Mouse (Mus musculus) kidney, postnatal 10 days (tissue): ENCODE measurements around the gene Rrm2.
"Not testable (repeated sequence)": the region's sequence is repeated elsewhere in the genome, so short reads cannot be mapped to it uniquely, and the experiment has no call there.

Experiments
- DNase-seq: peaks from one replicate; pipeline ENCODE4 v3.0.0; 2021; ENCODE audit warnings: mixed read lengths

Rrm2 gene

DNA sequence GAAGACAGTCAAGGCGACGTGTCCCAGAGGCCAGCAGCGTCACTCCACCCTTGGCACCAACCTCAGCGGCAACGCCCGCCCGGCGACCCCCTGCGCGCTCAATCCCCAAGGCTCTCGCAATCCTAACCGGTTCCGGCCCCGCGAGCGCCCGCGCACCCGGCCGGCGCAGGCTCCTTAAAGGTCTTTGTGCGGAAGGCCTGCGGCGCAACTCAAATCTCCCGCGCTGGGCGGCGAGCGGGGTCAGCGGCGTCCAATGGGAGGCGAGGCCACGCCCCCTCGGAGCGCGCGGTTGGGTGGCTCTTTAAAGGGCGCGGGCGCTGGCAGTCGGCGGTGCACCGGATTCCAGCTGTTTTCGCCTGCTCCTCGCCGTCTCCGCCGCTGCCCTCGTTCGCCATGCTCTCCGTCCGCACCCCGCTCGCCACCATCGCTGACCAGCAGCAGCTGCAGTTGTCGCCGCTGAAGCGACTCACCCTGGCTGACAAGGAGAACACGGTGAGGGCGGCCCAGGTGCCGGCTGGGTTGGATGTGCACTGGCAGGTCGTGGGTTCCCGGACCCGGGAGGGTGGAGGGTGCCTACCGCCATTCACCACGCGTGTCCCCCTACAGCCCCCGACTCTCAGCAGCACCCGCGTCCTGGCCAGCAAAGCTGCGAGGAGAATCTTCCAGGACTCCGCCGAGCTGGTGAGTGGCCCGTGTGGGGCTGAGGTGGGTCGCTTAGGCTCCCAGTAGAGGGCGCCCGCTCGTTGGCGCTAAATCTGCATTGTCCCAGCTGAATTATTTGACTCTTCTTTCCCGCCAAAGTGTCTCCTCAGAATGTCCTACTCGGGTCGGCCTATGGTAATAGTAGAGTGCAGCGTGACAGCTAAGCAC, at the start of gene Rrm2:
TSS of gene Rrm2 (plus strand) at position 288 of the 870 bp plus-strand sequence.
- peak; percentile 98 for DNase-seq

DNA sequence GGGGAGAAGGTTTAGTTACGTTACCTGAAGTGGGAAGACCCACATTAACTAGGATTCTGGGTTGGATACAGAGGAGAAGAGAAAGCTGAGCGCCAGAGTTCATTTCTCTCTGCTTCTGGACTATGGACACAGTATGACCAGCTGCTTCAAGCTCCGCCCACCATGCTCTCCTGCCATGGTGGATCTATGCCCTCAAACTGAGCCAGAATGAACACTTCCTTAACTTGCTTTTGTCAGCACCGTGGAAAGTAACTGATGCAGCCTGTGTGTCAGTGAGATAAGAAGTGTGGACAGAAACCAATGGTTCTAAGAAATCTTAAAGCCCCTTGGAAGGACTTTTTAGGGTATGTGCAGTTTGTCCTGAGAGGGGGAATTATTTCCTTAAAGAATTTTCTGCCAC, 49.0 kb upstream of the Rrm2 start:
- peak; percentile 55 for DNase-seq

DNA sequence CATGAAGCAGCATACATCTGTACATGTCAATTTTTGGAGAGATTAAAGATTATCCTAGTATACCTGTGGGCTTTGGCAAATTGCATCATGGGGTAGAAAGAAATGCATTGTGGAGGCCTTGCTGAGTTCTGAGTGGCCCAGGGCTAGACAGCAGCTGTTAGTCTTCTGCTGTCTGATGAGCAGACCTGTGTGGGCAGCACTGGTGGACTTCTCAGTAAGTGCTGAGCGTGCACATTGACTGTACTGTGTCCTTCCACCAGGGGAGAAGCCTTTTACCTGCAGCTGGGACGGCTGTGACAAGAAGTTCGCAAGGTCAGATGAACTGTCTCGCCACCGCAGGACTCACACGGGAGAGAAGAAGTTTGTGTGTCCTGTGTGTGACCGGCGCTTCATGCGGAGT, 48.1 kb upstream of the Rrm2 start:
- no peak for DNase-seq

DNA sequence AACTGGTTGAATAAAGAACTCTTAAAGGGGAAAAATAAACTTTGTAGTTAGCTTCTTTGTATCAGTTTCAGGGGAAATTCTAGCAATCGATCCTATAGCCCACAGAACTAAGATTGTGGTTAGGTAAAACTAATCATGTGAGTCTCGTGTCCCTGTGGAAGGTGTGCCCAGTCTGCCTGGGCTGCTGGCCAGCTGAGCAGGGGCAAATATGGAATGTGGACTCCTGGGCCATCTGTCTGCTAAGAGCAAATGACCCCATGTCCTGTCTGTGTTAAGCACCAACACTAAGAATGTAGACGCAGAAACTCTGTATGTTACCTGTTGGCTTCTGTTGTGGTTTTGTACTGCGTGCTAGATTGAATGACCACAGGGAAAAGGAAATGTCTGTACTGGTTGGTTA, 46.9 kb upstream of the Rrm2 start:
- DNase-seq: peak; percentile 68

DNA sequence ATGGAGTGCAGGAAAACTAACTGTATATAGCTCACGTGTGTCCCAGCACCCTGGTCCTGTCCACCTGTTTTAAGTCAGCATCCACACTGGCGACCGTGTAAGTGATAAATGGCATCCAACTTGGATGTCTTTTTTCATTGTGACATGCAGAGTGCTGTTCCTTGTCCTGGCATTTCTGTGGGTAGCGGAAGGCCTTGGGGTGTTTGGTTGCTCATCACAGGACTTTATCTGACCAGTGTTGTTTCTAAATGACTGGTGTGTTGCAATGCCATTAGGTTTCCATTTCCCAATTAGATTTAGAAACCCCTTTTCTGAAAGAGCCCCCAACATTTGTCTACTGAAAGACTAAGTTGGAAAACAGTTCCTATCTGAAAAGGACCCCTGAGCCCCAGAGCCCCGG, 45.9 kb upstream of the Rrm2 start:
- no peak for DNase-seq

DNA sequence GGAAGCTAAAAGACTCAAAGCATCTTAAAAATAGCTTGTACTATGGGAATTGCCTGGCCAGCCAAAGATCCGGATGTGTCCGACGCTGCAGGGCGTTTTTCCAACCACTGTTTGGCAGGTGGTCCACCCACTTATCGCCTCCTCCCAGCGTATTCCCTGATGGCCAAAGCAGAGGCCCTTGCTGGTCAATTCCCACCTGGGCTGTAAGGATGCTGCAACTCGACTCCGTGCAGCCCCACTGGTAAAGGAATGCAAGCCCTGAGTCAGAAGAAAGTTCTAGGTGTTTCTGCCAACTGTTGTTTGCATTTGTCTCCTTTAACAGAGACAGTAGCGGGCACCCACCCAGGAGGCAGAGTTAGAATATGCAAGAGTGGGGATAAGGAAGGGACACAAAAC, 27.9 kb upstream of the Rrm2 start:
- DNase-seq: peak; percentile 46

DNA sequence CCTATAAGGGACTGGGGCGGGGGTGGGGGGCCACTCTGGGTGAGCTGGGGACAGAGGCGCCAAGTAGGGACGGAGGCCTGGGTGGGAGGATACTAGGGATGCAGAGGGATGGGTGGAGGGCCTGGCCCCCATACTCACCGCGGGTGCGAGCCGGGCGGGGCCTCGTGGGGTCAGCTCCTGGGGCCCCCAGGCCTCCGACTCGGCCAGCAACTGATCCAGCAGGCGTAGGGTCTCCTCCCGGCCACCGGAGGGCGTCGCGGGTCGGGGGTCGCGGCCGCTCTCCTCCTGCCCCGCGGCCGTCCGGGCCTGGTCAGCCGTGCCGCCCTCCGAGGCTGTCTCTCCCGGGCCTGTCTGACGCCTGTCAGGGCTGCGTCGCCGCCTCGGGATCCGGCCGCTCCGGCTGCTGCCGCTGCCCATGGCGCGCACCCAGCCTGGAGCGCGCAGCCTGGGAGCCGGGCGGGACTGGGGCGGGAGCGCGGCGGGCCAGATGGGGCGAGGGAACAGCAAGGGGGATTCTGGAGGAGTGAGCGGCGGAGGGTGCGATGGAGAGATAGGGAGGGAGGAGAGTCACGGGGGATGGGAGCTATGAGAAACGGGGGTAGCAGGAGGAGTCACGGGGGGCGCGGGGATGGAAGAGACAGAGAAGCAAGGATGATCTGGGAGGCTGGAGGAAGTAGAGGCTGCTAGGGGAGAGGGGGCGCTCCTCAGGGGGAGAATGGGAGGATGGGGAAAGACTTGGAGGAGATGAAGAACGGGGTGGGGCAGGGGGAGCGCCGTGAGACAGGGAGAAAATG, 27.4 kb upstream of the Rrm2 start:
- peak; percentile 64 for DNase-seq

DNA sequence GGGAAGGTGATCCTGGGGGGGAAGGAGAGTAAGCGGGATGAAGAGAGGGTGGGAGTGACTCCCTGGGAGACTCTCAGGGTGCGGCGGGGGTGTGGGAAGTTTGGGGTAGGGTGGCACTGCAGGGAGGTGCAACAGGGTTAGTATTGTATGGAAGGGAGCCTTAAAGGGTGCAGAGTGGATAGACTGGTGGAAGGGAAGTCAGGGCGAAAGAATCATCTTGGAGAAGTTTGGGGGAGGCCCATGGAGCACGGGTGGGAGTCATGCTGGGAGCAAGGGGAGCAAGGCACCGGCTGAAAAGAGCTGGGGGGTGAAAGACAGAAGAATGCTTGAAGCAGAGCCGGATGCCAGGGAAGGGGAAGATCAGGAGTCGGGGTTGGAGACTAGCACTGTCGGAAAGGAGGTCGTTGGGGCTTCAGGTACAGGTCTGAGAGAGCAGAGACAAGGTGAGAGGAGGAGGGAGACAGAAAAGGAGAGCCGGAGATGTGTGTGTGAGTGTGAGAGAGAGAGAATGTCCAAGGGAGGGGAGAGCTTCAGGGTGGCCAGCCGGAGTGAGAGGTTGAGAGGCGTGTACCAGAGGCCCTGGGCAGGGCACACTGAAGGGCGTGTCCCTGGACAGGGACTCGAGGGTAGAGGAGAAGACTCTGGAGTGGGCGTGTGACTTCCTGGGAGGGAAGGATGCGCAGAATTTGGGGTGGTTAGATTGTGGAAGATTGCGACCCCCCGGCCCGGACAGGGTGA, 26.6 kb upstream of the Rrm2 start, which contains the start of gene Cys1:
TSS of gene Cys1 (minus strand) at position 528 of the 738 bp plus-strand sequence.
- peak; percentile 75 for DNase-seq

DNA sequence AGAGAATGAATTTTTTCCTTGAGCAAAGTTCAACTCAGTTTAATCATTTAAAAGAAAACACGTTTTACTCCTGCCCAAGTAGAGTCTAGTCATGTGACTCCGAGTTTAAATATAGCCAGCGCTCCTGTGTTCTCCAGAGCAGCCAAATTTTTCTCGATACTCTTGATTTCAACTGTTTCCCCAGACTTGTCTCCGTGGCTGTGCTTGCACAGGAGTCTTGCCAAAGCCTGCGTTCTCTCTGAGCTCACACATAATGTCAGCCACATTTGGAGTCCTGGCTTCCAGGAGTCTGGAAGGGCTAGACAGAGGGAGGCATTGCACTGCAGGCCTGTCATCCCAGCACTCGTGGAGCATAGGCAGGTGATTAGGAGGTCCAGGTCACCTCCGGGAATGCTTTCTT, 25.5 kb upstream of the Rrm2 start:
- DNase-seq: peak; percentile 50

DNA sequence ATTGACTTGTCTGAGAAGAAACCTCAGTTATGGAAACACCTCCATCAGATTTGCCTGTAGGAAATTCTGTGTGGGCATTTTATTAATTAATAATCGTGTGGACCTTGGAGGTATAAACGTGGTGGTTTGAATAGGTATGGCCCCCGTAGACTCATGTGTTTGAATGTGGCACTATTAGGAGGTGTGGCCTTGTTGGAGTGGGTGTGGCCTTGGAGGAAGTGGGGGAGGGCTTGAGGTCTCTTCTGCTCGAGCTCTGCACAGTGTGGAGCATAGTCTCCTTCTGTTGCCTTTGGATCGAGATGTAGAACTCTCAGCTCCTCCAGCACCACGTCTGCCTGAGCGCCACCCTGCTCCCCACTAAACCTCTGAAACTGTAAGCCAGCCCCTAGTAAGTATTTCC, 24.6 kb upstream of the Rrm2 start:
- no peak for DNase-seq

DNA sequence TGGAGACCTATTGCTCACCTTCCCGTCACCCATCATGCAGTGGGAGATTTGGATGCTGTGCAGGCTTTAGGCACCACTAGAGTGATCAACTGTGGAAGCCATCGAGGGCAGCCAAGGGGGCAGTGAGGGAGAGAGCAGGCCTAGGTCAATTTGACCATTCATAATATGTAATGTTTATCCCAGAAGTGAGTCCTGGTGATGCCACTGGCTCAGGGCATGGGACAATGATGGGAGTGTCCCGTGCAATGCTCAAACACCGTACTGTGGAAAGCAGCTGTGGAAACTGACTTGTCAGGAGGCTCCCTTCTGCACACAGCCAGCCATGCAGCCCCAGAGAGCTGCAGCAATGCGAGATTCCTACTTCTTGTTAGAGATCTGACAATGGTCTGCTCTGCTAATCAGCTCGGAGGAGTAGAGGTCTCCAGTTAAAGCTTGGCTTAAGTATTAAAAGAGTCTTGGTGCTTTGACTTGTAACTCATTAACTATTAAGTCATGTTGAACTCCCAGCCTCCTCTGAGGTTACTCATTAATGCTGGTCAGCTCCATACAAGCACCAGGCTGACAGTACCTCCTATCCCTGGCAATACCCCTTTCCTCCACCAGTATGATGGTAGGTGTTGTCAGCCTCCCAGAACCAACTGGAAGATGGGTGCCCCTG, 21.9 kb upstream of the Rrm2 start:
- peak; percentile 47 for DNase-seq

DNA sequence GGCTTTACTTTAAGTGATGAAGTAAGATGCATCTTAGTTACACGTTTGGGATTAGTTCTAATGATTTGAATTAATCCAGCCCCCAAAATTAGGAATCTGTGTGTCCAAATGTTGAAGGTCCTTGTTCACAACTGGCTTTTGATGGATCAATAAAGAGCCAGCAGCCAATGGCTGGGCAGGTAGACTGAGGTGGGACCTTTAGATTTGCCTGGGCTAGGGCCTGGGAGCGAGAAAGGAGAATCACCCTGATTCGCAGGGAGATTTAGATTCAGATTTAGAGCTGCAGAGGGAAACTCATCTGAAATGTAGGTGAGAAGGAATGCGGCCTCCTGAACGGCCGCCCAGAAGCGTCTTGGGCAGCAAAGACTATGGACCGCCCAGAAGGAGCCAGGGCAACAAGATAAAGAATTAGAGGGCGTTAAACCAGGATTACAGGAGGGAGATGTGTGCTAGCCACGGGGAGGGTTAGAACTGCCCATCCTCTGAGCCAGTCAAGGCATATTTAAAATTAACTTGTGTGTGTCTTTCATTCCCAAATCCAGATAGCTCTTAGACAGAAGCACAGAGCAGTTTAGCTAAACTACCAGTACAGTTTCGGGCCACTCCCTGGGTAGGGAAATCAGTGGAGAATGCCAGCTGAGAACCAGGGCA, 21.2 kb upstream of the Rrm2 start:
- DNase-seq: no peak

DNA sequence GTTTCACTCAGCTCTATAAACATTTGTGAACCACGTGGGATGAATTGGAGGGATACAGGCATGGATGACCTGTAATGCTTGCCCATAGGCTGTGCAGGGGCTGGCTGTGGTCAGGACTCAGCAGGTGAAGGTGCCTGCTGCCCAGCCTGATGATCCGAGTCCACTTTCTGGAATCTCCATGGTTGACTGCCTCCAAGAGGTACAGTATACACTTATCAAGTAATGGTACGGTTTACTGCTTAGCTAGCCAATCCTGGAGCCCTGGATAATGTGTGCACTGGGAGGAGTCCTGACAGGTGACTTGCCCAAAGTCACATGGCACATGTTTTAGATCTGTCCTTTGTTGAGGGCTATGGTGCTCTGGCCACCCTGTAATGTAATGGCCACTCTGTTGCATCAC, 17.7 kb upstream of the Rrm2 start:
- DNase-seq: peak; percentile 58

DNA sequence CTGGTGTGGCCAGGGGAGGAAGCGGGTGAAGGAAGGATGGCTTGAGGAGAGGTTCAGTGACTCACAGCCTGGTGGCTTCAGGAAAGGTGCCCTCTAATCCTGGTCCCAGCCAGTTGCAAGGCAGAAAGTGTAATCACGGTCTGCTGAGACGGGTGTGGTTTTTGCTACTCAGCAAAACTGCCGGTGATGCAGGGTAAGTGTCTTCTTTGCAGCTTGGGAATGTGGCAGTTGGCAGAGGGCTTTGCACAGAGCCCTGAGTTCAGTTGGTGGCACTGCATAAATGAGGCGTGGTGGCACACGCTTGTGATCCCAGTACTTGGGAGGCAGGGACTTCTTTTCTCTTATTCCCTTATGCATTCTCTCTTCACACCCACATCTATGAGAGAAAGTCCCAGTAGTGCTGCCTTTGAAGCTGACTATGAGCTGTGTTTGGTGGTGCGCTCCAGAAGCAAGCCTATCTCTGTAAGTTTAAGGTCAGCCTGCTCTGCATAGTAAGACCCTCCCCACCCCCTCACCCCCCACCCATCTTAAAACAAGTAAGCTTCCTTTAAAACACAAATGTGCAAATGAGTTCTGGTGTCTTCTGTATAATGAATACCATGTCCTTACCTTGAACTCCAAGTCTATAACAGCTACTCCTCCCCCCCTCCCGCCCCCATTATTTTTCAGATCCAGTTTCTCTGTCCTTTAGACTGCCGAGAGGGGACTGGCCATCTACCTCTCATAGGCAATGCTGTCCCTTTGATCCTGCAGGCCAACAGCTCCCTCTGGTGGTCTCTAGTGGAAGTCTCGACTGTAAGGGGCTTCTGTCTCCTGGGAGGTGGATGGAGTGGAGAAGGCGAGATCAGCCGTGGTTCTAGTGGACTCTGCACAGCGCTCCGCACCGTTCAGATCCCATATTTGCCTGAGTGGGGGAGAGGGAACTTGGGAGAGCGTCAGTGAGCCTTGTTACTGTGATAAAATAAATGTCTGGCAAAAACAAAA, 11.2 kb upstream of the Rrm2 start:
- DNase-seq: peak; percentile 93

DNA sequence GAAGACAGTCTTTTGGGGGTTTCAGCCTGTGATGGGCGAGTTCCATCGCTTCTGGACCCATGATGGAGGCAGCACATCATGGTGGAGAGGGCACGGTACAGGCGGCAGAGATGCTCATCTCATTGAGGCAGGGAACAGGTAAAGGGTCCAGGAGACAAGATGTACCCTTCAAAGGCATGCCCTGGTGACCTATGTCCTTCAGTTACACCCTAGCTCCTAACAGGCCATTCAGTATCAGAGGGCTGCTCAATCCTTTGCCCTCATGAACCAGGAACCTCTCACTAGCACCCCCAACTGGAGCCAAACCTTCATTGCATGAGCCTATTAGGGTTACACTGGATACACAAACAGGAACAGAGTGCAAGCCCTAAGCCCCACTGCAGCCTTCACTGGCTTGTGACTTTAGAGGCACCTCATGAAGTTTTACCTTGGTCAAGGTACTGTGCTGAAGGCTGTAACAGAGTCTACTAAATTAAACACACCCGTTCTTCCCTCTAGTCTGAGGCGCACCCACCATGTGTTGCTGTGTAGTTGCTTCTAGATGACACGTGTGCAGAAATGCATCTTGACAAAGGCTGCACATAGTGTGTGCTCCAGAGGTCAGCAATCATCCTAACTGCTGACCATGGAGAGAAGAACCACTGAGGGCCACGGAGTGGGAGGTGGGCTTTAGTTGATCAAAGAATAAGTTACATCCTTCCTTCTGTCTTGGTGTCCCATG, 10.4 kb upstream of the Rrm2 start:
- no peak for DNase-seq

DNA sequence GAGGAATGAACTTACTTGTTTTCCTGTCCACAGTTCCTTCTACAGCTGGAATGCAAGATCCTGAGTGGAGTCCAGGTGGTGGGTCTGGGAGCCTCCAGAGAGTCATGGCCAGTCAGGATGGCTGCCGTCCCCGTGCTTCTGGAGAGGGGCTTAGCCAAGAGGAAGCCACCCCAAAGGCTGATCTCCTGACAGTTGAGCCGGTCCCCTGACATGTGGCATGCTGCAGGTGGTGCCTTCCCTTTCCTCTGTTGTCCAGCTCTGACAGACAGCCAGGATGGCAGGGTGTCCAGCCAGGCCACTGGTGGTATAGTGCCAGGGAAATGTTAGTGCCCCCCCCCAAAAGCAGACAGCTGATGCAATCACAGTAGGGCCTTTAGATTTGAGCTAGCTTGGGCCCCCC, 9.5 kb upstream of the Rrm2 start:
- DNase-seq: no peak

DNA sequence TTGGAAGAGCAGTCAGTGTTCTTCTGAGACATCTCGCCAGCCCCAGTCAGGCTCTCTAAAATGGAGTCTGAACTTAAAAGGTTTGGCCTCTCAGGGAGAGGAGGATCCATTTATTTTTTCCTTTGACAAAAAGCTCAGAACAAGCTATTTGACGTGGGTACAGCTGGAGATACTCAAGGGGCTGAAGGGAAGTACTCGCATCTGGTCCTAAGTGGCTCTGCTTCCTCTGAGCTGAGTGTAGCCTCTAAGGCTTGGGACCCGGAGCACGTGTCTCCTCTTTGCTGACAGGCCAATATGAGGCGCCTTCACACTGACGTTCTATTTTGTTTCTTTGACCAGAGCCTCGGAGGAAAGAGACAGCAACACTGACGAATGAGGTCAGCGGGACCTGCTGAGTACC, 8.5 kb upstream of the Rrm2 start:
- DNase-seq: no peak

DNA sequence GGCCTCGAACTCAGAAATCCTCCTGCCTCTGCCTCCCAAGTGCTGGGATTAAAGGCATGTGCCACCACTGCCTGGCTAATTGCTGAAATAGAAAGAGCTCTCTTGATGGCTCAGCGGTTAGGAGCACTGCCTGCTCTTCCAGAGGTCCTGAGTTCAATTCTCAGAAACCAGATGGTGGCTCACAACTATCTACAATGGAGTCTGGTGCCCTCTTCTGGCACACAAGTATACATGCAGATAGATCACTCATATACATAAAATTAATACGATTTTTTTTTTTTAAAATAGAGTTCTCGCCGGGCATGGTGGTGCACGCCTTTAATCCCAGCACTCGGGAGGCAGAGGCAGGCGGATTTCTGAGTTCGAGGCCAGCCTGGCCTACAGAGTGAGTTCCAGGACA, 6.4 kb upstream of the Rrm2 start:
- not testable (repeated sequence) for DNase-seq

DNA sequence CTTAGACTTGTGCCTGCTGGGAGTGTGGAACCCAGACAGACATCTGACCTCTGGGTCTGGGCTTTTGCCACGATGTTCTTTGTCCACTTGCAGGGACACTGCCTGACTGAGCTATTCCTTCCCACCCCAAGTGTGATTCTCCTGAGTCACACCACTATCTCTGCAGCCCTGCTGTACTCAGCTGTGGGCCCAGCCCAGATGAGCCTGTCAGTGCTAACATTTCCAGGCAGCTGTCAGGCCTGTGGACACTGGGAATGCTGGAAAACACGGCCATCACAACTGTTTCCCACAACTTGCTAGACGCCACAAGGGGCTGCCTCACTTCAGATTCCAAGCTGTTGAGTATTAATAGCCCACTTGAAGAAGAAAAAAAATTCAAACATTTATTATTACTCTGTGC, 5.0 kb upstream of the Rrm2 start:
- no peak for DNase-seq
